Mouse (Mus musculus) lung, postnatal 0 days (tissue): Measurements from ENCODE around the gene Kctd2.

Experiments used
- CTCF ChIP-seq: IDR thresholded peaks from 2 replicates; pipeline ENCODE4 v1.5.1; 2016; ENCODE audit warnings: antibody characterized with exemption, mild to moderate bottlenecking
- EP300 ChIP-seq: IDR thresholded peaks from 2 replicates; pipeline ENCODE4 v1.6.1; 2016; ENCODE audit warnings: antibody characterized with exemption, mild to moderate bottlenecking, control low read depth

DNA sequence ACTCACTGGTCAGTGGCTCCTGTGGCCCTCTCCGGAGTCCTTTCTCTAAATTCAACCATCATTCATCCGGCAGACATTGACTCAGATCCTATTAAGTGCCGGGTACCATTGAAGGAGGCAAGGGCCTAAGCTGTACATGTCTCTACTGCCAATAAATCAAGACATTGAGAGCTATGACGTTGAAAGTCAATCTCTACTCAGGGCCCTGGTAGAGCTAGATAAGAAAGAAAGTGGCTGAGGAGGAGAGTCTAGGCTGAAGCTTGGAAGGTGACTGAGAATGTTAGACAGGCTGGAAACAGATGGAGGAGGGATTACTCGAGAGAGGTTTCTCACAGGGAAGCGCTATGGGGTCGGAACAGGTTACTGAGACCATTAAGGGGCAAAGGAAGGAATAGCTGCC, 49.6 kb upstream of the Kctd2 start:
- TF ChIP-seq CTCF (no peak), EP300 (no peak)
